Mouse (Mus musculus) CH12.LX (cell line): ENCODE measurements around the gene Fam3c.

ENCODE experiments used
- CTCF ChIP-seq, 2 experiments: IDR thresholded peaks in 1 of 2; conservative IDR thresholded peaks in 1 of 2; 2 replicates each; pipeline ENCODE4 v1.5.1; 2011 to 2012; ENCODE audit warnings: low read depth in 2 of 2, low read length in 2 of 2, improper control_type of control experiment in 1 of 2, inconsistent platforms in 1 of 2, mild to moderate bottlenecking in 1 of 2, moderate library complexity in 1 of 2
- EP300 ChIP-seq: IDR thresholded peaks from 2 replicates; pipeline ENCODE4 v1.6.1; 2011; ENCODE audit warnings: low read length, improper control_type of control experiment
- ZKSCAN1 ChIP-seq: IDR thresholded peaks from 2 replicates; pipeline ENCODE4 v1.6.1; 2012; ENCODE audit warnings: low read depth, inconsistent platforms, low read length, improper control_type of control experiment, borderline replicate concordance

- TF ChIP-seq ZKSCAN1 (no peak), EP300 (no peak), CTCF (conservative IDR thresholded peaks at IDR 0.05 in 1 of 2, IDR thresholded peaks at IDR 0.05 in 1 of 2; ENCODE audit: low read depth in 2 of 2, low read length in 2 of 2) (no peak)
These were observed 11.6 kb downstream of the Fam3c start for GRCm38 (mm10) chr6:22344443-22344842.
